Mouse (Mus musculus) neutrophil, adult 65 days (primary cell): ENCODE measurements around the gene Ilf2. TPM values are rescaled to one million over a fixed set of nuclear protein-coding genes. Genes with fewer than 3 reads are reported as not detected.

Experiments
- total RNA-seq: library from RNA; stranded (reverse); gene quantifications from 2 replicates; pipeline ENCODE4 v1.2.4, GENCODE M21; 2023

The Ilf2 gene
- total RNA-seq, result 56.3 and 69.0 TPM in 2 replicates

GRCm38 (mm10) chr3:90475831-90476611 lies at the start of gene Ilf2:
Gene Ilf2, plus strand, starts transcription at chr3:90476126.

DNA sequence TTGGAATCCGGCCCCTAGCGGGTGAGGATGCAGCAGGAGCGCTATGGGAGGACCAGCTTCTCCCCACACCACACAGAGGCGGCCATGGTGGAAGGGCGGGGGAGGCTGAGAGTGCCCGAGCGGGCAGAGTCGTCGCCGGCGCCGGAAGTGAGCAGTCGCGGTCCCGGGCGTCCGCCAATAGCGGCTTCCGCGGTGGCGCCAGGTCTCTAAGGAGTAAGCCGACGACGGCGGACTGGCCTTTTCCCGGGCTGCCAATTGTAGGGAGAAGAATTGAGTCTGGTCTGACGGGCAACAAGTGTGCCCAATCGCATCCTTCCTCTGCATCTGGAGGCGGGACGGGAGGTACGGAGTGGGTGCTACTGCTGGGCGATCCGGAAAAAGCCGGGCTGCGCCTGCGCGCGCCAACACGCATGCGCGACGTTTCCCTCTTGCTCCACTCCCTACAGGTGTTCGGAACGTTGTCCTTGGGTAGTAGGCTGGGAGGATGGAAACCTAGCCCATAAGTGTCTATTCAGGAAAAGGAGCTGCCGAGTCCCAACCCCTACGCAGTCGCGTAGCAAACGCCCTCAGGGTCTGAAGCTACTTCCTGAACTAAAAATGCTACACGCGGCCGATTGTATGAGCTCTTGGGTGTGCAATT lies 42.4 kb upstream of the Ilf2 start, which contains the start of gene Ints3:
Gene Ints3, minus strand, starts transcription at position 242 of the 640 bp plus-strand sequence.

DNA sequence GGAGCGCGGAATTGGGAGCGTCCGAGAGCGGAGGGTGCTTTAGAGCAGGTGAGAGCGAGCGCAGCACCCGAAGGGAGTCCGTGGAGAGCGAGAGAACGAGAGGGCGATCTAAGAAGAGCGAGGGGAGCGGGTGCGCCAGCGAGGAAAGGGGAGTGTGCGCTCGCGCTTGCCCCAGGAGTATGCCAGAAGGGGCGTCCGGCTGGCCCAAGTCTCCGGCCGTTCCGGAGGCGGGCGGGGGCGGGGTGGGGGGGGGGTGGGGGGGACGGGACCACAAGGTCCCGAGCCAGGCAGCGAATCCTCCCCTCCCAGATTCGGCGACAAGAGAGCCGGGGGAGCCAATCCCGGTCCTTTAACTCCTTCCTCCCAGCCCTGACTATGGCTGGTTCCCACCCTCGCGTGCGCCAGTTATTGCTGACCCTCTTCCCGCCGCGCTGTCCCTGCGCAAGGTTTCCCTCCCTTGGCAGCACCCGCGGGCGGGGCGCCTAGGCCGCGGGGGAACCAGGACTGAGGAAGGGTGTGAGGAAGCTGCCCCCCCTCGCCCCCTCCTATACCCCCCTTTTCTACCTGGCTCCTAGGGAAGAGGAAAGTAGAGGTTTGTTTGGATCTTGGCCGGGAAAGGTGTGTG lies 10.1 kb upstream of the Ilf2 start, which contains the start of gene Npr1:
Gene Npr1, minus strand, starts transcription at position 181 of the 625 bp plus-strand sequence.

DNA sequence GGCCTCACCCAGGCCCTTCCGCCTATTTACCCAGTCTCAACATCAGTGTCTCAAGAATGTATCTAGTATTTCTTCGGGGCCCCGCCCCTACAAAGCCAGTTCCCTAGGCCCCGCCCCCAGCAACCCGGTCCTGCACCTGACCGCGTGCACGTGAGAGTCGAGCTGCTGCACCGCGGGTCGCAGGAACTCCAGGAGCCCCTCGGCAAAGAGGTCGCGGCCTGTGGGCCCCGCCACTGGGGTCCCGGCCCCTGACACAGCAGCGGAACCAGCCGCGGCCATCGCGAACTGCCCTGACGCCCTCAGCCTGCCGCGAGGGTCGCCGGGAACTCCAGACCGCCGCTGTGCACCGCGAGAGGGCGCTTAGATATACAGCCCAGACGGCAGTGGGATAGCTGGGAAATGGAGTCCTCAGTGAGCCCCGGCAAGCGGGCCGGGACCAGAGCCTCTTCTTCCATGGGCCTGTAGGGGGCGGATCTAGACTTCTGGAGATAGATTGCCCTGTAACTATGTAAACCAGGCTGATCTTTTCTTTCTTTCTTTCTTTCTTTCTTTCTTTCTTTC lies 14.8 kb downstream of the Ilf2 start, which contains the start of gene Snapin:
Gene Snapin, minus strand, starts transcription at position 338 of the 561 bp plus-strand sequence.

GRCm38 (mm10) chr3:90508950-90509746 lies 33.2 kb downstream of the Ilf2 start, which contains the start of gene Chtop:
Gene Chtop, minus strand, starts transcription at chr3:90509498.

DNA sequence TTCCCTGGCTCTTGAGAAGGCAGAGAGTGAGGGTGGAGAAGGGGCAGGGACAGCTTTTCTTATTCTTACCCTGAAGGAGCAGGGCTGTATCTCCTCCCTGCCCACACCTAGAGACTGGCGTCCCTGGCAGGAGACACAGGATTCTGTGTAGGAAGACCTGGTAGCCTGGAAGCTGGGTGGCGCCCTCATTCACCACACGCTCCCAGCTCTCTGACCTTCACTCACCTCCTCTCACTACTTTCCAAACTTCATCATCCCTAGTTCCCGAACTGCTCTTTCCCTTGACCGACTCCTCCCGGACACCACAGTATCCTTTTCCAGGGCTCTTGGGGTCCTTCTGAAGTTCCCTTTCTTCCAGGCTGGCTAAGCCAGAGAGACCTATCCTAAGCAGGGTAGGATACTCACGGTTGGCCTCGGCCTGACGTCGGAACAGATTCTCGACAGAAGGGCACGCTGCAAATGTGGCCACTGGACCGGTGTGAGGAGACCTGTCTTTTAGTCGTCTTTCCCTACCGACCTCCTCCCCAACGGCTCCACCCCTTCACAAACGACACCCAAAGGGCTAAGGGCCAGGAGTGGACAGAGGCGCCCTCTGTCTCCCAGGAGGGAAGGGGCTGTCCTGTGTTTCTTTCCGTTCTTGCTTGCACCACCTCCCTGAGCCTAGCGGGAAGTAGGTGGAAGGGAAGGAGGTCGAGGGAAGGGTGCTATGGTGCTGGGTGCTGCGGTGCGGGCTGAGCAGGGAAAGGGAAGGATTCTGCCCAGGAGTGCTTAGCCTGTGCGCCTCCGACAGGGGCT lies 38.1 kb downstream of the Ilf2 start, which contains the start of the genes S100a1 and S100a13:
Gene S100a1, minus strand, starts transcription at position 597 of the 795 bp plus-strand sequence.
Gene S100a13, plus strand, starts transcription at position 640 of the 795 bp plus-strand sequence.

GRCm38 (mm10) chr3:90526580-90526979 lies 50.7 kb downstream of the Ilf2 start, which contains the start of gene S100a14:
Gene S100a14, plus strand, starts transcription at chr3:90526856.

DNA sequence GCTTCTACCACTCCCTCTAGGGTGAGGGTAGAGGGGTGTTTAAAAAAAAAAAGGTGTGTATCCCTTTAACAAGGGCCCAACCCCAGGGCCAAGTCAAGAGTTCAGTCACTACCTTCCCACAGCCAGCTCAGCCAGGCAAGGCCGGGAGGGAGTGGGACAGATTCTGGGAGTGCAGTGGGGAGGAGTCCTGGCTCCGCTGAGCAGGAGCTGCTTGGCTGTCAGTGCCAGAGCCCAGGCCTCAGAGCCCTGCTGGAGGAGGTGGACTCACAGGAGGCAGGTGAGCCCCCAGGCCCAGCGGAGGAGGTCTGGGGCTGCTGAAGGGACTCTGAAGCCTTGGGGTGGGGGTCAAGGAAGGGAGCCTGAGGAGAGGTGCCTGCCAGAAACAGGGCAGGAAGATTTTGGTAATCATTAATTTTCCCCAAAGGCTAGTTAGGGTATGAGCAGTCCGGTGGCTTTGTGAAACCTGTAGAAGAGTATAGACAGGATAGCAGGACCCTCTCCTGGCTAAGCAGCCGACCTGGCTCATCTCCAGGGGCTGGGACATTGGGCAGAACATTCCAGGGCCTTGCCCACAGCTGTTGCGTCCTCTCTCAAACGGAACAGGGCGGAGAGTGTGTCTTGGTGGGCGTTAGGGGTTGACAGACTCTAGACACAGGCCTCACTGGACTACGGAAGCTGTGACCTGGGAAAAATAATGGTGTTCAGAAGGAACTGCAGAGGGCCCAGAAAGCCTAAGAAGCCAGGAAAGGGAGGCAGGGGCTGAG lies 61.4 kb downstream of the Ilf2 start, which contains the start of gene S100a16:
Gene S100a16, plus strand, starts transcription at position 114 of the 764 bp plus-strand sequence.

Other genes with a start within 250 kb of the Ilf2 start
- gene Jtb, start 244.5 kb upstream of the Ilf2 start, total RNA-seq, result 20.7 and 36.7 TPM in 2 replicates
- not detected in 2 replicates for gene Creb3l4, start 232.6 kb upstream of the Ilf2 start, total RNA-seq
- gene Slc39a1, start 228.0 kb upstream of the Ilf2 start, total RNA-seq, result 17.6 and 21.6 TPM in 2 replicates
- gene Crtc2, start 222.0 kb upstream of the Ilf2 start, total RNA-seq, result 62.3 and 94.5 TPM in 2 replicates
- 55.9 and 71.7 TPM in 2 replicates for gene Dennd4b, start 210.9 kb upstream of the Ilf2 start, total RNA-seq
- gene Gatad2b, start 182.9 kb upstream of the Ilf2 start, total RNA-seq, result 67.4 and 68.3 TPM in 2 replicates
- 0.50 and 0.76 TPM in 2 replicates for gene Slc27a3, start 86.2 kb upstream of the Ilf2 start, total RNA-seq
- gene Ints3, start 42.5 kb upstream of the Ilf2 start, total RNA-seq, result 40.4 and 44.8 TPM in 2 replicates
- gene Npr1, start 10.3 kb upstream of the Ilf2 start, total RNA-seq, result 0.69 TPM in 1 of 2 replicates, not detected in the other
- gene Snapin, start 14.9 kb downstream of the Ilf2 start, total RNA-seq, result 31.8 and 36.7 TPM in 2 replicates
- gene Chtop, start 33.4 kb downstream of the Ilf2 start, total RNA-seq, result 84.3 and 109 TPM in 2 replicates
- gene S100a1, start 38.3 kb downstream of the Ilf2 start, total RNA-seq, result 15.8 and 19.3 TPM in 2 replicates
- 35.7 and 46.4 TPM in 2 replicates for gene S100a13, start 38.3 kb downstream of the Ilf2 start, total RNA-seq
- not detected in 2 replicates for gene S100a14, start 50.7 kb downstream of the Ilf2 start, total RNA-seq
- not detected in 2 replicates for gene S100a16, start 61.1 kb downstream of the Ilf2 start, total RNA-seq
- gene S100a3, start 84.5 kb downstream of the Ilf2 start, total RNA-seq, result 7.2 and 9.0 TPM in 2 replicates
- gene S100a2, start 114.1 kb downstream of the Ilf2 start, total RNA-seq, result 4.0 TPM in 1 of 2 replicates, not detected in the other
- not detected in 2 replicates for gene Gm42674, start 125.8 kb downstream of the Ilf2 start, total RNA-seq
- 255 and 265 TPM in 2 replicates for gene S100a4, start 127.6 kb downstream of the Ilf2 start, total RNA-seq
- gene S100a5, start 132.4 kb downstream of the Ilf2 start, total RNA-seq, result 1.8 TPM in 1 of 2 replicates, not detected in the other
- 1,586 and 1,659 TPM in 2 replicates for gene S100a6, start 136.8 kb downstream of the Ilf2 start, total RNA-seq
- gene S100a7a, start 177.9 kb downstream of the Ilf2 start, total RNA-seq, result 1.6 and 1.7 TPM in 2 replicates
- gene S100a8, start 192.9 kb downstream of the Ilf2 start, total RNA-seq, result 28,077 and 51,899 TPM in 2 replicates
- gene S100a9, start 219.6 kb downstream of the Ilf2 start, total RNA-seq, result 41,670 and 63,036 TPM in 2 replicates